Comparison of ENCODE assay signal across 12 mouse cellular contexts in the genomic region with DNA sequence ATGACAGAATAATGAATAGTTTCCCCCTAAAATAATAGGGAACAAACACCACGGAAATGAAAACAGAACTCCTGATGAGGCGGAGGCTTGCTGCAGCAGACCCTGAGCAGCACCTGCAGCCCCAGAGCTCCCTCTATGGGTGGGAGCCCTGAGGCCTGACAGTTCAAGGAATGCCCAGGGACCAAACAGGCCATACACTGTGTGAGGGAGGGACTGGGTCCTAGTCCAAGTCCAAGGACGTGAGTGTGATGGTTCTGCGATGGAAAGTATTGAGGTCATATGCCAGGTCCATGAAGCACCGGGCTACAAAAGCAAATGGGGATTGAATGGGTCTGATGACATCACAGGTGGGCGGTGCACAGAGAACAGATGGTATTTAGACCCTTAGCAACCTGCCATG. TPM values are rescaled to one million over a fixed set of nuclear protein-coding genes. Genes with fewer than 3 reads are reported as not detected.
DNase-seq lines count a peak whose midpoint lies in the region; TF ChIP-seq lines count a peak whose summit lies in the region.
"Had no signal": no experiment of that assay in that cellular context is flagged by ENCODE, and none has a peak within 500 bp of the region (broad histone marks: within the 10 kb centered on the region; RNA-seq: fewer than 3 reads in every experiment).

No protein-coding gene starts in this region.

- DNase-seq in gastrocnemius, adult 2 months = no peak
- no peak for DNase-seq in gastrocnemius, postnatal 4 days (ENCODE audit: low spot score in 2 of 2)
- peak; percentile 14 for DNase-seq in left cerebral cortex, postnatal 4 days
- no peak for DNase-seq in left cerebral cortex, adult 11 months (ENCODE audit: low spot score)
- DNase-seq in cerebellum, postnatal 10 days = peak; percentile 56
- no peak for DNase-seq in urinary bladder, postnatal 10 days (ENCODE audit: low spot score)
- no peak for DNase-seq in gastrocnemius, adult 18-20 months (ENCODE audit: low spot score)
- DNase-seq: B cell, adult 2 months had no signal

- H3K4me1 ChIP-seq in E14TG2a.4 (replicated peaks; ENCODE audit: low read depth, low read length) = no peaks in the 10 kb centered on the region
- H3K4me1 ChIP-seq: forebrain, embryonic 13.5 days had no signal

- no peaks in the 10 kb centered on the region for H3K36me3 ChIP-seq in E14TG2a.4 (ENCODE audit: insufficient read depth, low read length)
- H3K36me3 ChIP-seq: lung, embryonic 15.5 days; neural tube, embryonic 15.5 days had no signal

- no peaks in the 10 kb centered on the region for H3K9me3 ChIP-seq in E14TG2a.4 (ENCODE audit: low read length)
- H3K9me3 ChIP-seq: forebrain, embryonic 13.5 days; lung, embryonic 15.5 days; neural tube, embryonic 15.5 days had no signal

- no peak overlapping the region for H3K4me3 ChIP-seq in gastrocnemius, adult 2 months
- H3K4me3 ChIP-seq in E14TG2a.4 (replicated peaks; ENCODE audit: low read length) = no peak overlapping the region
- H3K4me3 ChIP-seq: forebrain, embryonic 13.5 days; lung, embryonic 15.5 days; neural tube, embryonic 15.5 days had no signal

- intact Hi-C loops in gastrocnemius, adult 2 months (cut with DNase I) = loop anchor here (5.0 kb wide), 2 partner anchors 932 to 1247 kb away; no protein-coding TSS in a partner anchor
- intact Hi-C loops in left cerebral cortex, postnatal 4 days (cut with DNase I) = loop anchor here (5.0 to 10.0 kb wide), 3 partner anchors 227 to 1247 kb away; no protein-coding TSS in a partner anchor

- H3K27ac ChIP-seq in gastrocnemius, adult 2 months = no peak overlapping the region
- H3K27ac ChIP-seq: forebrain, embryonic 13.5 days; lung, embryonic 15.5 days; neural tube, embryonic 15.5 days had no signal

- TF ChIP-seq CTCF in gastrocnemius, adult 2 months (IDR thresholded peaks at IDR 0.05) = peak; percentile 39
- peak; percentile 46 for TF ChIP-seq CTCF in E14TG2a.4 (conservative IDR thresholded peaks at IDR 0.05; ENCODE audit: low read length)

- no peaks in the 10 kb centered on the region for H3K27me3 ChIP-seq in E14TG2a.4 (ENCODE audit: insufficient read depth, low read length)
- H3K27me3 ChIP-seq: forebrain, embryonic 13.5 days; lung, embryonic 15.5 days had no signal

RNA-seq across cellular contexts. Expression of gene Epb41l3, which starts 33.7 kb away (rescaled TPM):
- total RNA-seq in gastrocnemius, adult 2 months (2021) = 1 to 10 TPM; 1.5 to 2.4 TPM
- 10 to 100 TPM; 51.6 to 65.5 TPM for total RNA-seq in gastrocnemius, postnatal 4 days (2021)
- total RNA-seq in left cerebral cortex, postnatal 4 days (2021) = 10 to 100 TPM; 80.3 to 94.5 TPM
- 1 to 10 TPM; 1.8 to 2.6 TPM for total RNA-seq in gastrocnemius, adult 18-20 months (2021)

Comparison
In these comparisons a context has a peak if more than half of its experiments do, and no peak if none do; other contexts are left out.
1. DNase-seq: peak in left cerebral cortex, postnatal 4 days (single experiment) and cerebellum, postnatal 10 days (2 of 2); none in gastrocnemius, adult 2 months (single experiment), gastrocnemius, postnatal 4 days (0 of 2), left cerebral cortex, adult 11 months (single experiment), urinary bladder, postnatal 10 days (single experiment) and gastrocnemius, adult 18-20 months (single experiment).
2. RNA of gene Epb41l3, which starts 33.7 kb away (total RNA-seq): 80.3 to 94.5 TPM in left cerebral cortex, postnatal 4 days and 51.6 to 65.5 TPM in gastrocnemius, postnatal 4 days; 1.8 to 2.6 TPM in gastrocnemius, adult 18-20 months and 1.5 to 2.4 TPM in gastrocnemius, adult 2 months; every median in the first group is over 10 times any median in the second.